8 mouse cellular contexts compared by ENCODE assay signal in genomic region chr10:18845287-18845662, GRCm38 (mm10). TPM values are rescaled to one million over a fixed set of nuclear protein-coding genes. Genes with fewer than 3 reads are reported as not detected.
A peak's percentile ranks its signal among the peaks of the same experiment; 100 is the strongest.
DNase-seq lines count a peak whose midpoint lies in the region; ATAC-seq and TF ChIP-seq lines count a peak whose summit lies in the region.

No protein-coding gene starts in this region.

- TF ChIP-seq CTCF in gastrocnemius, adult 2 months (IDR thresholded peaks at IDR 0.05), result no peak
- TF ChIP-seq CTCF in E14TG2a.4 (conservative IDR thresholded peaks at IDR 0.05; ENCODE audit: low read length), result no peak

- DNase-seq in gastrocnemius, adult 2 months, result no peak
- DNase-seq in gastrocnemius, postnatal 14 days, result no peak
- DNase-seq in liver, embryonic 11.5 days (ENCODE audit: low spot score), result no peak
- no peak for DNase-seq in MN1 (ENCODE audit: low spot score)
- DNase-seq in left cerebral cortex, postnatal 36 days (ENCODE audit: low spot score in 2 of 2), result no peak
- DNase-seq in gastrocnemius, adult 18-20 months (ENCODE audit: low spot score), result no peak

- H3K36me3 ChIP-seq in E14TG2a.4 (ENCODE audit: insufficient read depth, low read length), result no peaks in the 10 kb centered on the region
- no peaks in the 10 kb centered on the region for H3K36me3 ChIP-seq in heart, embryonic 15.5 days
- H3K36me3 ChIP-seq in liver, embryonic 11.5 days (ENCODE audit: control insufficient read depth, insufficient read depth, low read length), result no peaks in the 10 kb centered on the region

- no peak for ATAC-seq in heart, embryonic 15.5 days (replicated peaks; ENCODE audit: insufficient number of reproducible peaks, insufficient read depth, low FRiP score, low read depth)
- ATAC-seq in liver, embryonic 11.5 days (replicated peaks; ENCODE audit: low FRiP score), result no peak

- H3K4me1 ChIP-seq in E14TG2a.4 (replicated peaks; ENCODE audit: low read depth, low read length), result peaks cover 37% of the 10 kb centered on the region
- peaks cover 22% of the 10 kb centered on the region for H3K4me1 ChIP-seq in heart, embryonic 15.5 days (replicated peaks)
- peaks cover 11% of the 10 kb centered on the region; the same call in 1 of the 2 replicates for H3K4me1 ChIP-seq in liver, embryonic 11.5 days (replicated peaks; ENCODE audit: control insufficient read depth, insufficient read depth, low read length)

- no peak overlapping the region for H3K27ac ChIP-seq in gastrocnemius, adult 2 months
- H3K27ac ChIP-seq in heart, embryonic 15.5 days, result peak overlapping the region; percentile 76
- no peak overlapping the region for H3K27ac ChIP-seq in liver, embryonic 11.5 days (ENCODE audit: low read depth, low read length)

- H3K4me2 ChIP-seq in heart, embryonic 15.5 days, result peak overlapping the region; percentile 81
- H3K4me2 ChIP-seq in liver, embryonic 11.5 days, result peak overlapping the region; percentile 98

- peak overlapping the region; percentile 80 for H3K9ac ChIP-seq in heart, embryonic 15.5 days
- H3K9ac ChIP-seq in liver, embryonic 11.5 days (ENCODE audit: low read depth, low read length), result peak overlapping the region; percentile 63

- H3K4me3 ChIP-seq in gastrocnemius, adult 2 months, result peak overlapping the region; percentile 71
- H3K4me3 ChIP-seq in E14TG2a.4 (replicated peaks; ENCODE audit: low read length), result peak overlapping the region; percentile 82
- H3K4me3 ChIP-seq in heart, embryonic 15.5 days, result peak overlapping the region; percentile 74
- peak overlapping the region; percentile 65 for H3K4me3 ChIP-seq in liver, embryonic 11.5 days (ENCODE audit: low read depth, low read length)

- peaks cover 50% of the 10 kb centered on the region for H3K27me3 ChIP-seq in E14TG2a.4 (ENCODE audit: insufficient read depth, low read length)
- no peaks in the 10 kb centered on the region for H3K27me3 ChIP-seq in heart, embryonic 15.5 days
- H3K27me3 ChIP-seq in liver, embryonic 11.5 days (replicated peaks; ENCODE audit: control insufficient read depth, insufficient read depth, low read length), result peaks cover 14% of the 10 kb centered on the region

- no peaks in the 10 kb centered on the region for H3K9me3 ChIP-seq in E14TG2a.4 (ENCODE audit: low read length)
- H3K9me3 ChIP-seq in heart, embryonic 15.5 days (replicated peaks), result no peaks in the 10 kb centered on the region
- H3K9me3 ChIP-seq in liver, embryonic 11.5 days (ENCODE audit: control insufficient read depth, low read length), result no peaks in the 10 kb centered on the region

- intact Hi-C loops in gastrocnemius, adult 2 months (cut with DNase I), result loop anchor here (10.0 kb wide), 1 partner anchor 280 kb away; no protein-coding TSS in a partner anchor
- intact Hi-C loops in gastrocnemius, postnatal 14 days (cut with DNase I; ENCODE audit: low total_unique reads), result no loop called here
- intact Hi-C loops in left cerebral cortex, postnatal 36 days (cut with DNase I), result no loop called here

- WGBS in heart, embryonic 15.5 days, result 5% methylated on average over 18 of the region's 18 CpGs
- 5% methylated on average over 18 of the region's 18 CpGs for WGBS in liver, embryonic 11.5 days

RNA-seq across cellular contexts. Expression of gene Perp, which starts 0.5 kb away (rescaled TPM):
- total RNA-seq in gastrocnemius, adult 2 months (2021), result 1 to 10 TPM; 1.4 to 2.9 TPM
- 1 to 10 TPM in 1 of 2 experiments, under 1 TPM in 1; 0.84 to 1.4 TPM for total RNA-seq in gastrocnemius, postnatal 14 days (2021)
- polyA plus RNA-seq in heart, embryonic 15.5 days (2015; fragmentation: Nextera tagmentation; extraction: Ambion mirVana), result 162 and 194 TPM in 2 replicates
- polyA plus RNA-seq in liver, embryonic 11.5 days (2014; fragmentation: Nextera tagmentation; extraction: Ambion mirVana), result 10.4 and 11.6 TPM in 2 replicates
- total RNA-seq in left cerebral cortex, postnatal 36 days (2021), result 1 to 10 TPM; 4.4 to 4.6 TPM
- total RNA-seq in gastrocnemius, adult 18-20 months (2021), result 1 to 10 TPM; 1.5 to 1.6 TPM

RNA-seq across cellular contexts. Expression of gene Gm4922, which starts 58.7 kb away (rescaled TPM):
- total RNA-seq in gastrocnemius, adult 2 months (2021), result not detected
- total RNA-seq in gastrocnemius, postnatal 14 days (2021), result not detected
- polyA plus RNA-seq in heart, embryonic 15.5 days (2015; fragmentation: Nextera tagmentation; extraction: Ambion mirVana), result 0.08 TPM in 1 of 2 replicates, not detected in the other
- not detected in 2 replicates for polyA plus RNA-seq in liver, embryonic 11.5 days (2014; fragmentation: Nextera tagmentation; extraction: Ambion mirVana)
- not detected for total RNA-seq in left cerebral cortex, postnatal 36 days (2021)
- not detected for total RNA-seq in gastrocnemius, adult 18-20 months (2021)
